Mouse (Mus musculus): Measurements from ENCODE around the gene Cnr2. TPM values are rescaled to one million over a fixed set of nuclear protein-coding genes. Genes with fewer than 3 reads are reported as not detected.
A peak's percentile ranks its signal among the peaks of the same experiment; 100 is the strongest.

Cnr2 gene
- total and polyA plus RNA-seq, 2 experiments: 2.1 to 3.0 TPM

DNA sequence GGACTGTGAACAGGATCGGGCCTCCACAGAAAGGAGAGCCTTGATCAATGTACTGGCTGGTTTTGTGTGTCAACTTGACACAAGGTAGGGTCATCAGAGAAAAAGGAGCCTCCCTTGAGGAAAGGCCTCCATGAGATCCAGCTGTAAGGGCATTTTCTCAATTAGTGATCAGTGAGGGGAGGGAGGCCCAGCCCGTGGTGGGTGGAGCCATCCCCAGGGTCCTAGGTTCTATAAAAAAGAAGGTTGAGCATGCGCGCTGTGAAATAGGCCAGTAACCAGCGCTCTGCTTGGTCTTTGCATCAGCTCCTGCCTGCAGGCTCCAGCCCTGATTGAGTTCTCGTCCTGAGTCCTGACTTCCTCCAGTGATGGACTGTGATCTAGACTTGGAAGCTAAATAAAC lies 10.7 kb upstream of the Cnr2 start:
- Histone ChIP-seq H3K27me3 (ENCODE audit: control insufficient read depth, insufficient read depth, low read length) (no peaks in the 10 kb centered on the region), H3K4me1 (ENCODE audit: control insufficient read depth, insufficient read depth, low read length) (peaks cover 7% of the 10 kb centered on the region), H3K36me3 (ENCODE audit: control insufficient read depth, insufficient read depth, low read length) (no peaks in the 10 kb centered on the region), H3K9ac (ENCODE audit: low read depth, low read length) (no peak overlapping the region), H3K27ac (replicated peaks; ENCODE audit: insufficient read depth, low read depth, low read length) (no peak overlapping the region), H3K4me3 (ENCODE audit: insufficient read depth, low read depth, low read length) (no peak overlapping the region), H3K79me2 (ENCODE audit: control insufficient read depth, insufficient read depth, low read length) (no peaks in the 10 kb centered on the region)
- TF ChIP-seq CTCF (IDR thresholded peaks at IDR 0.05; ENCODE audit: low read depth, low read length): no peak
- TF ChIP-seq POLR2A (IDR thresholded peaks at IDR 0.05; ENCODE audit: extremely low read depth, insufficient read depth, low read length): no peak
- 87% methylated on average over 6 of the region's 6 CpGs for WGBS
- DNase-seq (ENCODE audit: extremely low read depth, low read depth, low spot score): no peak

DNA sequence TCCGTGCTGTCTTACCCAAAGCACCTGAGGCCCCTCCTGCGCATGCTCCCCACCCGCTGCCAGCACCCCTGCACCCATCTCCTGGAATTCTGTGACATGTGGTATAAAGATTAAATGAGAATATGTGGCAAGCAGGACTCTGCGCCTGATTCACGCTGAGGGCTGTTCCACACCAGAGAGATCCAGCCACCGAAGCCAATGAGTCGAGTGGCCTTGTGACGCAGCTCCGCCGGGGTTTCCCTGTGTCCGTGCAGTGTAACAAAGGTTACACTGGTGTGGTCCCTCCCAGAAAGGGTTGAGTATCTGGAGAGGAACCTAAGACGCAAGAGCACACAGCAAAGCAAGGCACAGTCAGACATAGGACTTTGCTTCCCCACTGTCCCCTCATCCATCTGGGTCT lies 9.5 kb upstream of the Cnr2 start:
- no peak overlapping the region for H3K4me3 ChIP-seq (ENCODE audit: insufficient read depth, low read depth, low read length)
- WGBS: 85% methylated on average over 12 of the region's 12 CpGs

GRCm38 (mm10) chr4:135886184-135886583 lies 9.0 kb upstream of the Cnr2 start:
- Histone ChIP-seq H3K36me3 (ENCODE audit: control insufficient read depth, insufficient read depth, low read length) (no peaks in the 10 kb centered on the region), H3K27ac (replicated peaks; ENCODE audit: insufficient read depth, low read depth, low read length) (no peak overlapping the region), H3K4me1 (ENCODE audit: control insufficient read depth, insufficient read depth, low read length) (peaks cover 7% of the 10 kb centered on the region), H3K27me3 (ENCODE audit: control insufficient read depth, insufficient read depth, low read length) (no peaks in the 10 kb centered on the region), H3K9ac (ENCODE audit: low read depth, low read length) (no peak overlapping the region), H3K79me2 (ENCODE audit: control insufficient read depth, insufficient read depth, low read length) (no peaks in the 10 kb centered on the region), H3K4me3 (ENCODE audit: insufficient read depth, low read depth, low read length) (no peak overlapping the region)
- DNase-seq (ENCODE audit: extremely low read depth, low read depth, low spot score): no peak
- WGBS: 86% methylated on average over 4 of the region's 4 CpGs
- TF ChIP-seq POLR2A (IDR thresholded peaks at IDR 0.05; ENCODE audit: extremely low read depth, insufficient read depth, low read length) (no peak), CTCF (IDR thresholded peaks at IDR 0.05; ENCODE audit: low read depth, low read length) (no peak)

More for the DNA sequence above, 9.5 kb upstream of the Cnr2 start:
- no peak for DNase-seq (ENCODE audit: extremely low read depth, low read depth, low spot score)
- H3K4me1 ChIP-seq (ENCODE audit: control insufficient read depth, insufficient read depth, low read length): peaks cover 7% of the 10 kb centered on the region
- no peaks in the 10 kb centered on the region for H3K79me2 ChIP-seq (ENCODE audit: control insufficient read depth, insufficient read depth, low read length)
- H3K9ac ChIP-seq (ENCODE audit: low read depth, low read length): no peak overlapping the region
- no peaks in the 10 kb centered on the region for H3K36me3 ChIP-seq (ENCODE audit: control insufficient read depth, insufficient read depth, low read length)
- no peak overlapping the region for H3K27ac ChIP-seq (replicated peaks; ENCODE audit: insufficient read depth, low read depth, low read length)
- TF ChIP-seq POLR2A (IDR thresholded peaks at IDR 0.05; ENCODE audit: extremely low read depth, insufficient read depth, low read length): no peak
- no peak for TF ChIP-seq CTCF (IDR thresholded peaks at IDR 0.05; ENCODE audit: low read depth, low read length)
- H3K27me3 ChIP-seq (ENCODE audit: control insufficient read depth, insufficient read depth, low read length): no peaks in the 10 kb centered on the region

GRCm38 (mm10) chr4:135888448-135889057 lies 6.6 kb upstream of the Cnr2 start:
- TF ChIP-seq POLR2A (IDR thresholded peaks at IDR 0.05; ENCODE audit: extremely low read depth, insufficient read depth, low read length) (no peak), CTCF (IDR thresholded peaks at IDR 0.05; ENCODE audit: low read depth, low read length) (no peak)
- Histone ChIP-seq H3K36me3 (ENCODE audit: control insufficient read depth, insufficient read depth, low read length) (no peaks in the 10 kb centered on the region), H3K9ac (ENCODE audit: low read depth, low read length) (no peak overlapping the region), H3K4me3 (ENCODE audit: insufficient read depth, low read depth, low read length) (no peak overlapping the region), H3K79me2 (ENCODE audit: control insufficient read depth, insufficient read depth, low read length) (no peaks in the 10 kb centered on the region), H3K4me1 (ENCODE audit: control insufficient read depth, insufficient read depth, low read length) (peaks cover 4% of the 10 kb centered on the region; the same call in 1 of the 2 replicates), H3K27ac (replicated peaks; ENCODE audit: insufficient read depth, low read depth, low read length) (no peak overlapping the region), H3K27me3 (ENCODE audit: control insufficient read depth, insufficient read depth, low read length) (no peaks in the 10 kb centered on the region)
- 86% methylated on average over 24 of the region's 24 CpGs for WGBS
- DNase-seq (ENCODE audit: extremely low read depth, low read depth, low spot score): peak; percentile 47

- no peak for TF ChIP-seq POLR2A (IDR thresholded peaks at IDR 0.05; ENCODE audit: extremely low read depth, insufficient read depth, low read length)
- TF ChIP-seq CTCF (IDR thresholded peaks at IDR 0.05; ENCODE audit: low read depth, low read length): no peak
Measured at GRCm38 (mm10) chr4:135889146-135889883, 5.9 kb upstream of the Cnr2 start.

DNA sequence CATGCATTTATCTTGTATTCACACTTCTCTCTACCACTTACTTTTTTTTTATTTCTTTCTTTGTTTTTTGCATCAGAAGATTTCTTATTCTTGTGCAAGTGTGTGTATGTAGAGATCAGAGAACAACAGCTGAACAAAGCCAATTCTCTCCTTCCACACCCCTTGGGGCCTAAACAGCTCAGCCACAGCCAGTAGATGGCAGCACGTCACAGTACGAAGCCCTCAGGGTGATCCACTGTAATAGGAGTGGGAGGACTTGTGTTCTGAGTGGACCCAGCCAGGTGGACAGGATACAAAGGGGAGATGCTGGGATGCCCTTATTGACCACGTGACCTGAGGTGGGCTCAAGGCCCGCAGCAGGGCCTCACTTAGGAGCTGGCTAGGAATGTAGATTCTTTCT lies 5.3 kb upstream of the Cnr2 start:
- WGBS: 3% methylated on average over 4 of the region's 4 CpGs
- TF ChIP-seq POLR2A (IDR thresholded peaks at IDR 0.05; ENCODE audit: extremely low read depth, insufficient read depth, low read length) (no peak), CTCF (IDR thresholded peaks at IDR 0.05; ENCODE audit: low read depth, low read length) (peak; percentile 97)

More at GRCm38 (mm10) chr4:135889146-135889883, 5.9 kb upstream of the Cnr2 start:
- no peak for DNase-seq (ENCODE audit: extremely low read depth, low read depth, low spot score)
- Histone ChIP-seq H3K27ac (replicated peaks; ENCODE audit: insufficient read depth, low read depth, low read length) (no peak overlapping the region), H3K27me3 (ENCODE audit: control insufficient read depth, insufficient read depth, low read length) (no peaks in the 10 kb centered on the region), H3K9ac (ENCODE audit: low read depth, low read length) (no peak overlapping the region), H3K36me3 (ENCODE audit: control insufficient read depth, insufficient read depth, low read length) (no peaks in the 10 kb centered on the region), H3K79me2 (ENCODE audit: control insufficient read depth, insufficient read depth, low read length) (no peaks in the 10 kb centered on the region), H3K4me1 (ENCODE audit: control insufficient read depth, insufficient read depth, low read length) (no peaks in the 10 kb centered on the region), H3K4me3 (ENCODE audit: insufficient read depth, low read depth, low read length) (no peak overlapping the region)
- 79% methylated on average over 7 of the region's 7 CpGs for WGBS

More for the DNA sequence above, 5.3 kb upstream of the Cnr2 start:
- H3K4me3 ChIP-seq (ENCODE audit: insufficient read depth, low read depth, low read length): no peak overlapping the region
- no peak overlapping the region for H3K9ac ChIP-seq (ENCODE audit: low read depth, low read length)
- no peaks in the 10 kb centered on the region for H3K4me1 ChIP-seq (ENCODE audit: control insufficient read depth, insufficient read depth, low read length)
- peak; percentile 64 for DNase-seq (ENCODE audit: extremely low read depth, low read depth, low spot score)
- H3K79me2 ChIP-seq (ENCODE audit: control insufficient read depth, insufficient read depth, low read length): no peaks in the 10 kb centered on the region
- no peaks in the 10 kb centered on the region for H3K27me3 ChIP-seq (ENCODE audit: control insufficient read depth, insufficient read depth, low read length)
- no peaks in the 10 kb centered on the region for H3K36me3 ChIP-seq (ENCODE audit: control insufficient read depth, insufficient read depth, low read length)
- H3K27ac ChIP-seq (replicated peaks; ENCODE audit: insufficient read depth, low read depth, low read length): no peak overlapping the region

All from liver, adult 2 months (tissue).